15 mouse cellular contexts compared by ENCODE assay signal in the genomic region with DNA sequence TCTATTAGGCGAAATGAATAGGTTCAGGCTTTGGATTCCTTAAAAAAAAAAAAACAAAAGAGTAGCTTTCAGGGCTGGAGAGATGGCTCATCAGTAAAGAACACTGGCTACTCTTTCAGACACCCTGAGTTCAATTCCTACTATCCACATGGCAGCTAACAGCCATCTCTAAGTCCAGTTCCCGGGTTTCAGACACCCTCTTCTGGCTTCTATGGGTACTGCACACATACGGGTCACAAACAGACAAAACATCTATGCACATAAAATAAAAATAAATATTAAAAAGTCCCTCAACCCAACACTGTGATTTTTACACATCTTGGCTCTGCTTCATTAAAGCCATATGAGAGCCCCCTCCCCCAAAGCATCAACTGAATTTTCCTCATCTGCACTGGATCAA. TPM values are rescaled to one million over a fixed set of nuclear protein-coding genes. Genes with fewer than 3 reads are reported as not detected.
A peak's percentile ranks its signal among the peaks of the same experiment; 100 is the strongest.
DNase-seq lines count a peak whose midpoint lies in the region; ATAC-seq and TF ChIP-seq lines count a peak whose summit lies in the region.
"Had no signal": no experiment of that assay in that cellular context is flagged by ENCODE, and none has a peak within 500 bp of the region (broad histone marks: within the 10 kb centered on the region; RNA-seq: fewer than 3 reads in every experiment).

No protein-coding gene starts in this region.

- H3K27ac ChIP-seq in gastrocnemius, adult 2 months, result no peak overlapping the region
- peak overlapping the region; percentile 99 for H3K27ac ChIP-seq in MEL (ENCODE audit: control insufficient read depth, low read depth, low read length)
- H3K27ac ChIP-seq in liver, postnatal 0 days (ENCODE audit: low read depth), result peak overlapping the region; percentile 94; the same call in 1 of the 2 replicates
- H3K27ac ChIP-seq: intestine, embryonic 15.5 days; lung, embryonic 15.5 days; midbrain, embryonic 13.5 days; neural tube, embryonic 13.5 days had no signal

- H3K4me3 ChIP-seq in gastrocnemius, adult 2 months, result no peak overlapping the region
- H3K4me3 ChIP-seq in MEL (ENCODE audit: control insufficient read depth in 1 of 2, insufficient read depth in 1 of 2, low read depth in 2 of 2, low read length in 2 of 2), result no peak overlapping the region
- no peak overlapping the region for H3K4me3 ChIP-seq in liver, postnatal 0 days (ENCODE audit: low read depth, low read length)
- H3K4me3 ChIP-seq: intestine, embryonic 15.5 days; lung, embryonic 15.5 days; midbrain, embryonic 13.5 days; neural tube, embryonic 13.5 days had no signal

- 91% methylated on average over 3 of the region's 3 CpGs for WGBS in liver, postnatal 0 days (ENCODE audit: insufficient replicate concordance)

- H3K79me2 ChIP-seq in MEL (ENCODE audit: control insufficient read depth, insufficient read depth, low read length, poor library complexity), result no peaks in the 10 kb centered on the region; the same call in 1 of the 2 replicates

- TF ChIP-seq RAD21 in MEL (IDR thresholded peaks at IDR 0.05; ENCODE audit: low read depth, low read length), result peak; percentile 85

- H3K9me3 ChIP-seq in MEL (replicated peaks; ENCODE audit: insufficient read depth, low read length), result no peaks in the 10 kb centered on the region
- H3K9me3 ChIP-seq in liver, postnatal 0 days (ENCODE audit: low read length), result no peaks in the 10 kb centered on the region
- H3K9me3 ChIP-seq: intestine, embryonic 15.5 days; lung, embryonic 15.5 days; midbrain, embryonic 13.5 days; neural tube, embryonic 13.5 days had no signal

- DNase-seq in gastrocnemius, adult 2 months, result no peak
- DNase-seq in gastrocnemius, postnatal 25 days, result no peak
- peak; percentile 16 for DNase-seq in lung, postnatal 10 days
- DNase-seq in lung, postnatal 14 days, result no peak
- peak; percentile 73 for DNase-seq in MEL (ENCODE audit: low read depth, low spot score)
- DNase-seq in liver, postnatal 0 days, result no peak
- DNase-seq in natural killer cell, adult 2 months (ENCODE audit: low spot score in 2 of 2), result no peak
- DNase-seq in frontal cortex, postnatal 36 days (ENCODE audit: low spot score in 2 of 2), result no peak
- DNase-seq: cerebellum, postnatal 25 days; heart, postnatal 10 days had no signal

- peak; percentile 30; the same call in 1 of the 2 replicates for TF ChIP-seq CTCF in gastrocnemius, adult 2 months (IDR thresholded peaks at IDR 0.05)
- peak; percentile 35 to 71 (median 55) for TF ChIP-seq CTCF in MEL (IDR thresholded peaks at IDR 0.05 in 2 of 3, conservative IDR thresholded peaks at IDR 0.05 in 1 of 3; ENCODE audit: control insufficient read depth in 1 of 3, insufficient read depth in 1 of 3, low read depth in 2 of 3, low read length in 3 of 3, poor library complexity in 1 of 3, severe bottlenecking in 1 of 3)
- peak; percentile 66 for TF ChIP-seq CTCF in liver, postnatal 0 days (IDR thresholded peaks at IDR 0.05; ENCODE audit: low read depth)

- intact Hi-C loops in gastrocnemius, adult 2 months (cut with DNase I), result no loop called here

- no peak overlapping the region for H3K9ac ChIP-seq in MEL (ENCODE audit: control insufficient read depth, low read depth, low read length, poor library complexity, severe bottlenecking)
- H3K9ac ChIP-seq in liver, postnatal 0 days (replicated peaks), result no peak overlapping the region
- H3K9ac ChIP-seq: intestine, embryonic 15.5 days; lung, embryonic 15.5 days; midbrain, embryonic 13.5 days; neural tube, embryonic 13.5 days had no signal

- no peak for TF ChIP-seq POLR2A in MEL (IDR thresholded peaks at IDR 0.05; ENCODE audit: control insufficient read depth in 1 of 2, insufficient read depth in 1 of 2, low read depth in 1 of 2, low read length in 2 of 2, poor library complexity in 1 of 2)

- H3K27me3 ChIP-seq in MEL (ENCODE audit: control insufficient read depth in 1 of 2, insufficient read depth in 2 of 2, low read length in 2 of 2), result no peaks in the 10 kb centered on the region
- H3K27me3 ChIP-seq in liver, postnatal 0 days (ENCODE audit: insufficient read depth, low read length), result no peaks in the 10 kb centered on the region
- H3K27me3 ChIP-seq: intestine, embryonic 15.5 days; lung, embryonic 15.5 days; midbrain, embryonic 13.5 days; neural tube, embryonic 13.5 days had no signal

- ATAC-seq in liver, postnatal 0 days, result no peak
- ATAC-seq: forebrain, embryonic 16.5 days; intestine, embryonic 15.5 days; midbrain, embryonic 13.5 days had no signal

- H3K36me3 ChIP-seq in MEL (ENCODE audit: control insufficient read depth in 1 of 2, insufficient read depth in 2 of 2, low read length in 2 of 2), result peaks cover 0 to 62% of the 10 kb centered on the region in 2 experiments; a peak in 2 of 4 replicates
- H3K36me3 ChIP-seq in liver, postnatal 0 days (replicated peaks; ENCODE audit: insufficient read depth, low read length), result no peaks in the 10 kb centered on the region
- H3K36me3 ChIP-seq: intestine, embryonic 15.5 days; lung, embryonic 15.5 days; midbrain, embryonic 13.5 days; neural tube, embryonic 13.5 days had no signal

- H3K4me2 ChIP-seq in liver, postnatal 0 days (ENCODE audit: low read depth, low read length), result no peak overlapping the region
- H3K4me2 ChIP-seq: intestine, embryonic 15.5 days; lung, embryonic 15.5 days; midbrain, embryonic 13.5 days; neural tube, embryonic 13.5 days had no signal

- peaks cover 38 to 64% of the 10 kb centered on the region in 2 experiments for H3K4me1 ChIP-seq in MEL (ENCODE audit: control insufficient read depth in 1 of 2, insufficient read depth in 2 of 2, low read length in 2 of 2)
- peaks cover 74% of the 10 kb centered on the region for H3K4me1 ChIP-seq in liver, postnatal 0 days (ENCODE audit: insufficient read depth)

- no peak for TF ChIP-seq EP300 in MEL (IDR thresholded peaks at IDR 0.05; ENCODE audit: low read depth in 1 of 2, low read length in 2 of 2)
- no peak for TF ChIP-seq EP300 in liver, postnatal 0 days (IDR thresholded peaks at IDR 0.05; ENCODE audit: low read depth)

TF ChIP-seq in MEL, 35 proteins besides CTCF, POLR2A, EP300 and RAD21:
- no peak for TF ChIP-seq MEF2A (IDR thresholded peaks at IDR 0.05; ENCODE audit: extremely low read depth, insufficient replicate concordance, low read depth, low read length, poor library complexity, severe bottlenecking)
- TF ChIP-seq ETS1 (IDR thresholded peaks at IDR 0.05; ENCODE audit: low read depth, low read length), result no peak
- no peak for TF ChIP-seq NRF1 (IDR thresholded peaks at IDR 0.05; ENCODE audit: insufficient read depth, low read depth, low read length, poor library complexity, severe bottlenecking)
- TF ChIP-seq UBTF (IDR thresholded peaks at IDR 0.05; ENCODE audit: borderline replicate concordance, insufficient read depth, low read depth, low read length), result no peak
- TF ChIP-seq TBP (IDR thresholded peaks at IDR 0.05; ENCODE audit: low read depth, low read length), result no peak
- no peak for TF ChIP-seq MXI1 (IDR thresholded peaks at IDR 0.05; ENCODE audit: low read depth, low read length)
- TF ChIP-seq CHD1 (IDR thresholded peaks at IDR 0.05; ENCODE audit: low read depth, low read length), result no peak
- no peak for TF ChIP-seq POLR2AphosphoS5 (IDR thresholded peaks at IDR 0.05; ENCODE audit: borderline replicate concordance, low read depth, low read length)
- TF ChIP-seq SMC3 (IDR thresholded peaks at IDR 0.05; ENCODE audit: low read depth, low read length), result peak; percentile 75
- no peak for TF ChIP-seq POLR2AphosphoS2 (IDR thresholded peaks at IDR 0.05; ENCODE audit: low read length)
- TF ChIP-seq BHLHE40 (IDR thresholded peaks at IDR 0.05; ENCODE audit: borderline replicate concordance, low read depth, low read length), result no peak
- no peak for TF ChIP-seq ZNF384 (IDR thresholded peaks at IDR 0.05; ENCODE audit: low read depth, low read length)
- TF ChIP-seq GABPA (IDR thresholded peaks at IDR 0.05; ENCODE audit: low read depth, low read length), result no peak
- peak; percentile 59 for TF ChIP-seq ZC3H11A (IDR thresholded peaks at IDR 0.05; ENCODE audit: low read depth, low read length)
- 0 out of 2 replicates have a peak, but pooled peaks have one; percentile 9 for TF ChIP-seq SIN3A (IDR thresholded peaks at IDR 0.05; ENCODE audit: low read length)
- TF ChIP-seq JUND (IDR thresholded peaks at IDR 0.05; ENCODE audit: low read depth, low read length), result no peak
- no peak for TF ChIP-seq ZKSCAN1 (IDR thresholded peaks at IDR 0.05; ENCODE audit: low read depth, low read length)
- TF ChIP-seq MYC (IDR thresholded peaks at IDR 0.05; ENCODE audit: low read depth, low read length), result peak; percentile 86
- no peak for TF ChIP-seq E2F4 (IDR thresholded peaks at IDR 0.05; ENCODE audit: borderline replicate concordance, low read depth, low read length)
- no peak for TF ChIP-seq MAX (IDR thresholded peaks at IDR 0.05; ENCODE audit: low read length)
- no peak for TF ChIP-seq TCF12 (IDR thresholded peaks at IDR 0.05; ENCODE audit: low read depth, low read length)
TF ChIP-seq in MEL: peak in this region for 4.

RNA-seq across cellular contexts. Expression of a gene that starts 27.3 kb away (rescaled TPM):
- not detected for total RNA-seq in gastrocnemius, adult 2 months (2021)
- total RNA-seq in gastrocnemius, postnatal 25 days (2021), result not detected
- not detected in 2 replicates for total RNA-seq in MEL (2012; rRNA removed)
- polyA plus RNA-seq in MEL (2012; ENCODE audit: insufficient read depth in 1 of 2, insufficient read length in 2 of 2, low read depth in 1 of 2, low replicate concordance in 2 of 2, missing spikeins in 1 of 2), result under 1 TPM in 1 of 2 experiments, not detected in 1; 0.07 TPM
- polyA plus RNA-seq in liver, postnatal 0 days (2015; fragmentation: Nextera tagmentation; extraction: Ambion mirVana), result 104 and 108 TPM in 2 replicates
- polyA plus RNA-seq: midbrain, embryonic 13.5 days had no signal

Comparison
In these comparisons a context has a peak if more than half of its experiments do, and no peak if none do; other contexts are left out.
1. DNase-seq: peak in lung, postnatal 10 days (single experiment) and MEL (single experiment); none in gastrocnemius, adult 2 months (single experiment), gastrocnemius, postnatal 25 days (single experiment), lung, postnatal 14 days (single experiment), liver, postnatal 0 days (single experiment), natural killer cell, adult 2 months (0 of 2) and frontal cortex, postnatal 36 days (0 of 2).
2. Peak in every context shown above with its lines, with median percentiles within 50 percentile points of each other: CTCF ChIP-seq.